In genomic region chr17:68881725-68882524, GRCm38 (mm10) we compare ENCODE assay signal across 8 mouse cellular contexts. TPM values are rescaled to one million over a fixed set of nuclear protein-coding genes. Genes with fewer than 3 reads are reported as not detected.
DNase-seq lines count a peak whose midpoint lies in the region; ATAC-seq and TF ChIP-seq lines count a peak whose summit lies in the region.

No protein-coding gene starts in this region.

- TF ChIP-seq POLR2A in lung, adult 2 months (IDR thresholded peaks at IDR 0.05; ENCODE audit: borderline replicate concordance, extremely low read depth, low read depth, low read length): no peak

- no peak overlapping the region for H3K4me3 ChIP-seq in lung, adult 2 months (replicated peaks; ENCODE audit: extremely low read depth, low read depth, low read length)
- peak overlapping the region; percentile 16 for H3K4me3 ChIP-seq in embryonic facial prominence, embryonic 12.5 days
- peak overlapping the region; percentile 26 for H3K4me3 ChIP-seq in hindbrain, embryonic 11.5 days (ENCODE audit: low read depth, low read length)
- peak overlapping the region; percentile 32 for H3K4me3 ChIP-seq in lung, embryonic 15.5 days

- H3K9me3 ChIP-seq in embryonic facial prominence, embryonic 12.5 days: no peaks in the 10 kb centered on the region
- no peaks in the 10 kb centered on the region for H3K9me3 ChIP-seq in hindbrain, embryonic 11.5 days (ENCODE audit: control insufficient read depth, low read length)
- no peaks in the 10 kb centered on the region for H3K9me3 ChIP-seq in lung, embryonic 15.5 days

- H3K27me3 ChIP-seq in embryonic facial prominence, embryonic 12.5 days: no peaks in the 10 kb centered on the region
- no peaks in the 10 kb centered on the region for H3K27me3 ChIP-seq in hindbrain, embryonic 11.5 days (ENCODE audit: control insufficient read depth, insufficient read depth, low read length)
- H3K27me3 ChIP-seq in lung, embryonic 15.5 days: no peaks in the 10 kb centered on the region

- ATAC-seq in embryonic facial prominence, embryonic 12.5 days (ENCODE audit: insufficient number of reproducible peaks, insufficient read depth, low FRiP score, low TSS enrichment): no peak
- peak; percentile 64 for ATAC-seq in hindbrain, embryonic 11.5 days (ENCODE audit: low FRiP score)
- ATAC-seq in lung, embryonic 15.5 days (ENCODE audit: borderline replicate concordance, extremely low read depth, low FRiP score, low TSS enrichment): no peak

- H3K27ac ChIP-seq in embryonic facial prominence, embryonic 12.5 days: no peak overlapping the region
- H3K27ac ChIP-seq in hindbrain, embryonic 11.5 days (ENCODE audit: low read depth, low read length): no peak overlapping the region
- no peak overlapping the region for H3K27ac ChIP-seq in lung, embryonic 15.5 days

- peak overlapping the region; percentile 42 for H3K4me2 ChIP-seq in embryonic facial prominence, embryonic 12.5 days (replicated peaks)
- peak overlapping the region; percentile 33 for H3K4me2 ChIP-seq in hindbrain, embryonic 11.5 days (replicated peaks; ENCODE audit: low read depth, low read length)
- peak overlapping the region; percentile 55 for H3K4me2 ChIP-seq in lung, embryonic 15.5 days

- DNase-seq in lung, adult 2 months: peak; percentile 20
- DNase-seq in lung, adult 18-20 months: no peak
- DNase-seq in hindbrain, embryonic 11.5 days (ENCODE audit: low spot score): peak; percentile 64
- DNase-seq in layer of hippocampus, adult 9-11 months: peak; percentile 7
- DNase-seq in right cerebral cortex, adult 2 months (ENCODE audit: low spot score in 2 of 2): peak; percentile 68 to 69
- DNase-seq in thymus, postnatal 25 days: no peak

- no peaks in the 10 kb centered on the region for H3K36me3 ChIP-seq in embryonic facial prominence, embryonic 12.5 days
- H3K36me3 ChIP-seq in hindbrain, embryonic 11.5 days (ENCODE audit: control insufficient read depth, insufficient read depth, low read length): no peaks in the 10 kb centered on the region
- H3K36me3 ChIP-seq in lung, embryonic 15.5 days: no peaks in the 10 kb centered on the region

- H3K9ac ChIP-seq in embryonic facial prominence, embryonic 12.5 days: no peak overlapping the region
- no peak overlapping the region for H3K9ac ChIP-seq in hindbrain, embryonic 11.5 days (ENCODE audit: low read depth, low read length)
- no peak overlapping the region for H3K9ac ChIP-seq in lung, embryonic 15.5 days

- H3K4me1 ChIP-seq in lung, adult 2 months (ENCODE audit: control insufficient read depth, insufficient read depth, low read length): no peaks in the 10 kb centered on the region
- no peaks in the 10 kb centered on the region for H3K4me1 ChIP-seq in embryonic facial prominence, embryonic 12.5 days
- no peaks in the 10 kb centered on the region for H3K4me1 ChIP-seq in hindbrain, embryonic 11.5 days (replicated peaks; ENCODE audit: control insufficient read depth, insufficient read depth, low read length)
- 0 out of 2 replicates have a peak, but pooled peaks cover 2% of the 10 kb centered on the region for H3K4me1 ChIP-seq in lung, embryonic 15.5 days

- peak; percentile 16; the same call in 1 of the 2 replicates for TF ChIP-seq CTCF in lung, adult 2 months (IDR thresholded peaks at IDR 0.05; ENCODE audit: insufficient read depth, low read length)

- 13% methylated on average over 21 of the region's 21 CpGs for WGBS in lung, adult 2 months
- WGBS in embryonic facial prominence, embryonic 12.5 days: 13% methylated on average over 21 of the region's 21 CpGs
- WGBS in hindbrain, embryonic 11.5 days: 16% methylated on average over 21 of the region's 21 CpGs
- WGBS in lung, embryonic 15.5 days: 15% methylated on average over 21 of the region's 21 CpGs

RNA-seq across cellular contexts. Expression of gene Tmem200c, which starts 55.5 kb away (rescaled TPM):
- 0.05 and 0.12 TPM in 2 replicates for polyA plus RNA-seq in lung, adult 2 months (2012; rRNA removed)
- polyA plus RNA-seq in embryonic facial prominence, embryonic 12.5 days (2016; fragmentation: Nextera tagmentation; extraction: Ambion mirVana): 2.8 and 3.6 TPM in 2 replicates
- polyA plus RNA-seq in hindbrain, embryonic 11.5 days (2014; fragmentation: Nextera tagmentation; extraction: Ambion mirVana): 2.0 and 2.2 TPM in 2 replicates
- 0.35 and 0.45 TPM in 2 replicates for polyA plus RNA-seq in lung, embryonic 15.5 days (2015; fragmentation: Nextera tagmentation; extraction: Ambion mirVana)

Comparison
In these comparisons a context has a peak if more than half of its experiments do, and no peak if none do; other contexts are left out.
1. DNase-seq: peak in lung, adult 2 months (single experiment), hindbrain, embryonic 11.5 days (single experiment), layer of hippocampus, adult 9-11 months (single experiment) and right cerebral cortex, adult 2 months (2 of 2); none in lung, adult 18-20 months (0 of 2) and thymus, postnatal 25 days (single experiment).
2. Peak in every context shown above with its lines, with median percentiles within 50 percentile points of each other: H3K4me2 ChIP-seq.